10 mouse cellular contexts compared by ENCODE assay signal in genomic region chr11:101820899-101821298, GRCm38 (mm10). TPM values are rescaled to one million over a fixed set of nuclear protein-coding genes. Genes with fewer than 3 reads are reported as not detected.
A peak's percentile ranks its signal among the peaks of the same experiment; 100 is the strongest.
DNase-seq lines count a peak whose midpoint lies in the region; ATAC-seq and TF ChIP-seq lines count a peak whose summit lies in the region.
"Had no signal": no experiment of that assay in that cellular context is flagged by ENCODE, and none has a peak within 500 bp of the region (broad histone marks: within the 10 kb centered on the region; RNA-seq: fewer than 3 reads in every experiment).

No protein-coding gene starts in this region.

- DNase-seq in cerebellum, adult 9-11 months: peak; percentile 46
- DNase-seq in cerebellum, adult 8-10 months: no peak
- DNase-seq in cerebellum, postnatal 36 days: peak; percentile 25 to 29
- DNase-seq in heart, postnatal 25 days (ENCODE audit: low spot score): peak; percentile 62
- peak; percentile 64 for DNase-seq in lung, postnatal 10 days
- DNase-seq in hindbrain, postnatal 0 days (ENCODE audit: low spot score): no peak
- DNase-seq in urinary bladder, adult 2 months (ENCODE audit: low spot score): no peak
- DNase-seq: adrenal gland, adult 8-10 months had no signal

- no peak overlapping the region for H3K4me2 ChIP-seq in hindbrain, postnatal 0 days (ENCODE audit: low read depth, low read length)

- no peak overlapping the region for H3K27ac ChIP-seq in hindbrain, postnatal 0 days

- TF ChIP-seq CTCF in hindbrain, postnatal 0 days (IDR thresholded peaks at IDR 0.05; ENCODE audit: low read depth): no peak

- WGBS in hindbrain, postnatal 0 days: 41% methylated on average over 11 of the region's 11 CpGs

- no peaks in the 10 kb centered on the region for H3K27me3 ChIP-seq in hindbrain, postnatal 0 days (ENCODE audit: insufficient read depth, low read length)

- ATAC-seq in hindbrain, postnatal 0 days: no peak
- no peak for ATAC-seq in CD4-positive, CD25-positive, alpha-beta regulatory T cell, adult 4 months
- ATAC-seq: inflammation-experienced regulatory T-cells, adult 6 months had no signal

- no peak overlapping the region for H3K4me3 ChIP-seq in hindbrain, postnatal 0 days (ENCODE audit: low read length)

- H3K9me3 ChIP-seq in hindbrain, postnatal 0 days (ENCODE audit: low read length): no peaks in the 10 kb centered on the region

- no peaks in the 10 kb centered on the region for H3K4me1 ChIP-seq in hindbrain, postnatal 0 days (ENCODE audit: insufficient read depth, low read length)

- intact Hi-C loops in heart, postnatal 25 days (cut with DNase I): no loop called here

- no peak overlapping the region for H3K9ac ChIP-seq in hindbrain, postnatal 0 days (replicated peaks; ENCODE audit: low read length)

- no peaks in the 10 kb centered on the region for H3K36me3 ChIP-seq in hindbrain, postnatal 0 days (ENCODE audit: insufficient read depth, low read length)

RNA-seq across cellular contexts. Expression of gene Etv4, which starts 35.7 kb away (rescaled TPM):
- total RNA-seq in heart, postnatal 25 days (2021): under 1 TPM; 0.26 to 0.53 TPM
- total RNA-seq in hindbrain, postnatal 0 days (2014; rRNA removed): 47.7 and 56.9 TPM in 2 replicates
- polyA plus RNA-seq in hindbrain, postnatal 0 days (2015; fragmentation: Nextera tagmentation; extraction: Ambion mirVana): 22.5 and 30.2 TPM in 2 replicates
- not detected for polyA plus RNA-seq in CD4-positive, CD25-positive, alpha-beta regulatory T cell, adult 4 months (2017; shearing (Covaris generic))
- polyA plus RNA-seq in urinary bladder, adult 2 months (2012; rRNA removed): 0.44 and 0.65 TPM in 2 replicates

Comparison
In these comparisons a context has a peak if more than half of its experiments do, and no peak if none do; other contexts are left out.
1. DNase-seq: peak in cerebellum, adult 9-11 months (single experiment), cerebellum, postnatal 36 days (2 of 2), heart, postnatal 25 days (single experiment) and lung, postnatal 10 days (single experiment); none in cerebellum, adult 8-10 months (single experiment), hindbrain, postnatal 0 days (single experiment) and urinary bladder, adult 2 months (single experiment).
2. RNA of gene Etv4, which starts 35.7 kb away (polyA plus RNA-seq): 22.5 to 30.2 TPM in hindbrain, postnatal 0 days; 0.44 to 0.65 TPM in urinary bladder, adult 2 months and not detected in CD4-positive, CD25-positive, alpha-beta regulatory T cell, adult 4 months; every median in the first group is over 10 times any median in the second.